Mouse (Mus musculus) left cerebral cortex, postnatal 36 days (tissue): ENCODE data around the gene Inpp4a. TPM values are rescaled to one million over a fixed set of nuclear protein-coding genes. Genes with fewer than 3 reads are reported as not detected.

Experiments used
- DNase-seq, 2 experiments: peaks; one replicate each; pipeline ENCODE4 v3.0.0; 2021 to 2022; ENCODE audit warnings: low spot score in 2 of 2, mixed read lengths in 1 of 2
- intact Hi-C: fragments of 180-260 bp; cut with DNase I; formaldehyde crosslinking; loops from one replicate; pipeline ENCODE4 v1.15.1; 2025
- total RNA-seq, 2 experiments: library from RNA; stranded (reverse); gene quantifications; 2 replicates each; pipeline ENCODE4 v1.2.3; 2021

Inpp4a gene
- total RNA-seq, 2 experiments from 2014 or later = 207 to 211 TPM

DNA sequence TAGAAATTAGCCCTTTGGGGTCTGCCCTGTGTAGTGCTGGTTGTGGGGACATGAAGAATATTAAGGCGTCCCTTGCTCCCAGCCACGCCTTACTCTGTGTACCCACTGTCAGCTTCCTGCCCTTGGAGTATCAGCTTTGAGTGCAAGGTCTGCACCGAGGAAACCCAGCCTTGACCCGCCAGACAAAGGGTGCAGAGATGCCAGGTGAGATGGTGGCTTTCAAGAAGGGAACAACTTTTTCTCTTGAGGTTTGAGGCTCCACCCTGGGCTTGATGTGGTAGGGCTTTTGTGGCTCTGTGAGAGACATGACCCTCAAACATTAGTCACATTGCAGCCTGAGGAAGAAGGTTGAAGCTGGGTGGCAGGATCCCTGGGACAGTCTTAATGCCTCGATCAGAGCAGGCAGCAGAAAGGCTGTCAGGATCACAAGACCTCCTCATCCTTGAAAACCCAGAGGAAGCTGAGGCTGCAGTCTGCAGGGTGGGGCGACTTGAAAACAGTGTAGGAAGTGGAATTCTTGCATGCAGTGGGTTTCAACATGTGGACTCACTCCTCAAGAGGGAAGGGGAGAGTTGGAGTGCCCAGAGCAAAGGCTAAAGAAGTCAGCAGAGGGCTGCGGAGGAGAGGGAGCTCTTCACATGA, 18.1 kb downstream of the Inpp4a start:
- intact Hi-C loops = no loop called here
- no peak for DNase-seq

DNA sequence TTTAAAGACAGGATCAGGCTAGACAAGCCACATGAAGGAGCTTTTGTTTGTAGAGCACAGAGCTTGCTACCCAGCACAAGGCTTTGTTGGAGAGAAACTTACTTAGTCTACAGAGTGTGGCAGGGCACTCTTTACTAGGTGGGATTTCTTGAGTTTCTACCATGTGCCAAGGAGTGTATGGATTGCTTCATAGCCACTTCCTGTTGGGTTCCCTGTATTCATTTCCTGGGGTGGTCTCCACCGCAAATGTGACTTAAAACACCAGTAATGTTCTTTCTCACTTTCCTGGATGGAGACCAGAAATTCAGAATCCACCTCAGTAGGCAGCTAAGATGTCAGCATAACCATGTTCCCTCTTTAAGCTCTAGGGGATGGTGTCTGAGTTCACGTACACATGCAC, 18.9 kb downstream of the Inpp4a start:
- intact Hi-C loops = no loop called here

GRCm38 (mm10) chr1:37322690-37323089, 23.0 kb downstream of the Inpp4a start:
- DNase-seq = no peak
- intact Hi-C loops = no loop called here

More for the DNA sequence above, 18.9 kb downstream of the Inpp4a start:
- no peak for DNase-seq

GRCm38 (mm10) chr1:37323208-37323607, 23.5 kb downstream of the Inpp4a start:
- intact Hi-C loops = no loop called here
- DNase-seq = no peak

DNA sequence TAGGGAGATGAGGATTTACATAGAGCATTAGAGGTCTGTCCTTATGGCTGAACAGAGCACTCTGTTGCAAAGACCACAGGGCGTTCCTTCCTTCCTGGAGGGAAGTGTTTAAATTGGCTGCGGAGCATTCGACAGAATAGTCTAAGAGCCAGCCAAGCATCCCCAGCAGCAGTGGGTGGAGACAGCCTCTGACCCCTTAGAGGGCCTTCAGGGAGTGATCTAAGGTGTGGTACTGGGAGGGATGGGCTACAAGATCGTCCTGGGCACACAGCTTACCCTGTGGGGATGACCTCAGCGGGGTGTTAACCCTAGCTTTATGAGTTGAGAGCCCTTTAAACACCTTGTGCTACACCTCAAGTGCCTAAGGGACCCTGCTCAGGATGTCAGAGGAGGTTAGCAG, 24.9 kb downstream of the Inpp4a start:
- intact Hi-C loops = no loop called here
- no peak for DNase-seq

- intact Hi-C loops = no loop called here
- no peak for DNase-seq
Measured at GRCm38 (mm10) chr1:37327311-37327710, 27.6 kb downstream of the Inpp4a start.

- DNase-seq = no peak
- intact Hi-C loops = no loop called here
Measured at GRCm38 (mm10) chr1:37329132-37329531, 29.5 kb downstream of the Inpp4a start.

- no peak for DNase-seq
- intact Hi-C loops = no loop called here
Measured at GRCm38 (mm10) chr1:37329831-37330230, 30.2 kb downstream of the Inpp4a start.

GRCm38 (mm10) chr1:37332756-37333155, 33.1 kb downstream of the Inpp4a start:
- DNase-seq = no peak
- intact Hi-C loops = no loop called here

GRCm38 (mm10) chr1:37333741-37334440, 34.2 kb downstream of the Inpp4a start:
- intact Hi-C loops = no loop called here
- DNase-seq = no peak

DNA sequence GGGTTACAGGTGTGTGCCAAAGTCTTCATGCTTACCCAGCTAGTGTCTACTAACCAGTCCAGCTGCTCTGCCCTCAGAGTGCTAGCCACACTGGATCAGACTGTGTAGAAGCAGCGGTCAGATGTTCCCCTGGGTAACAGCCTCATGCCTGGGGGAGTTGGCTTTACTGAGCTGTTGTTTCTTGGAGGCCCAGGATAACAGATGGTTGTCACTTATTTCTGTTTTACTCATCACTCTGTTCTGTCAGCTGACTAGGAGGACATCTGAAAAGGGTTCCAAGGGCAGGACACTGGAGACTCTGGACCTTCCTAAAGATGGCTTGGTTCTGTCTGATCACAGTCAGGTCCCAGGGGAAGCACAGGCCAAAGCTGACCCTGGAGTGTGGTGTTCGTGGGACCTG, 36.4 kb downstream of the Inpp4a start:
- no peak for DNase-seq
- intact Hi-C loops = no loop called here

DNA sequence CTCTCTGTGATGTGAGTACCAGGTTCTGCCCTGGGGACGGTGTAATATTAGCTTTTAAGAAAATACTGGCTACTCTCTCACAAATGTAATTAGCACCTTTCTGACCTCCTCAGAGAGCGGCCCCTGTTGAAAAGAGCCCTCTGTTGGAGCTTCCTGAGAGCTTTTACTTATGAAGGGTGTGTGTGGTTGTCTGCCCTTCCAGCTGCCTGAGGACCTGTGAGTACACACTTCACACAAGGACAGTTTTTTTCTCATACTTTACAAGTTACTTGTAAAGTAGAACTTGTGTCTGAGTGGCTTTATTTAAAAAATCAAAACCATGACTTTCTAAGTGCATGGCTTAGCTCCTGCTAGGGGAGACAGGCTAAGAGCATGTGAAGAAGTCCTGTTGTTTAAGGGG, 37.1 kb downstream of the Inpp4a start:
- no peak for DNase-seq

DNA sequence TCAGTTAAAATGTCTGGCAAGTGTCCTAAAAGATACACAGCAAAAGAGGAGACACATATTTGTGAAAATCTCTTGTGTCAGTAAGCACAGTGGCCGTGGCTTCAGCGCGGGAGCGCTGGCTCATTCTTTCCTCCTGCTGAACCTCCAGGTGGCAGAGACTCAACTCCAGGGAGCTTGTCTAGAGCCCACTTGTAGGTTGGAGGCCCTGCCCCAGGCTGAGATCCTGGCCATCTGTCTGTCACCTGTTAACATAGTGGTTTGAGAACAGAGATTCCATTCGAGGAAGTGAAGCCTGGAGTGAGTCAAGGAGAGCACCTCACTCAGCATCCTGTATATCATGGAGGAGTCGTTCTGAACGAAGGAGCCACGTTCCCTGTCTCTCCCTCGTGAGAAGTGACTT, 37.6 kb downstream of the Inpp4a start:
- no peak for DNase-seq
- intact Hi-C loops = no loop called here

More for the DNA sequence above, 37.1 kb downstream of the Inpp4a start:
- intact Hi-C loops = no loop called here

DNA sequence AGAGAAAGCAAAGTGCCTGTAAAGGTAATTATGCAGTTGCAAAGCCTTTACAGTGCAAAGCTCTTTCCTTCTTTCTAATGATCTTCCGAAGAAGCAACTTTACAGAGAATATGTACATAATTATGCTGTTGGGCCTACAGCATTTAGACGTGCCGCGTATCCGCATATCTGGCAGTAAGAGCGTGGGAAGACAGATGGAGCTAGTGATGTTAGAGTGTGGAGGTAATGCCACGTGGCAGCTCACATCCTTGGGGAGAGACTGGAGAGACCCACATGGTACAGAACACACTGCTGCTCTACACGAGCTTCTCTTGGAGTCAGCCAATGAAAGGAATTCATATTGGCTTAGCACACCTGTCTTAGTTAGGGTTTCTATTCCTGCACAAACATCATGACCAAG, 39.5 kb downstream of the Inpp4a start:
- peak; percentile 39 to 42 for DNase-seq
- intact Hi-C loops = no loop called here

DNA sequence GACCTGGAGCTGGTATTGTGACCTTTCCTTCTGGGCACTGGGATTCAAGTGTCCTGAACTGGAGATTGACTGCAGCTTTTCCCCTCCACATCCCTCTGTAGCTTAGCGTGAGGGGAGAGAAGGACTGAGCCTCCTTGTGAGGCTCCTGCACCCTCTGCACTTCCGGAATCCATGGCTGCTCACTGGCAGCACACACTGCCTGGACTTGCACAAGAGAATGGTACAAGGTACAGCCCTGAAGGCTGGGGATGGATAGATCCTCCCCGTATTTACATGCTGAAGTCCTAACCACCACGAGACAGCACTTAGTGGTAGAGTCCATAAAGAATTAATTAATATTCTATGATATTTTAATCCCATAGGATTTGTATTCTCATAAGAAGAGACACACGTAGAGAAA, 41.7 kb downstream of the Inpp4a start:
- intact Hi-C loops = no loop called here
- DNase-seq = no peak

DNA sequence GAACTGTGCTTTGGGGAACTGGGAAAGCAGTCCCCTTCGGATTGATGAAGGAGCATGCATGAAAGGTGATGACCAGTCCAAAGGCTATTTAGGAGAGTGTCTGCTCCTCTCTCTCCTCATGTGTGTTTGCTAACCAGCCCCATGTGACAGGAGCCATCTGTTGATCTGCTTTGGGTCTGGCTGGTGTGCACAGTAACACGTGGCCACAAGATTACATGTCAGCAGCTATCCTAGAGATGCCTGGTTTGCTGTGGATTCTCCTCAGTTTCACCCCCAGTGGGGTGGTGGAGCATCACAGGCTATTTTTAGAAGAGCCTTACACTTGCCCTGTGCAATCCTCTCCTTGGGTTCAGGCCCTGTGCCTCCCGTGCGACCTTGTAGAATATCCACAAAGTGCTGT, 42.2 kb downstream of the Inpp4a start:
- intact Hi-C loops = no loop called here
- DNase-seq = no peak

GRCm38 (mm10) chr1:37342524-37342923, 42.9 kb downstream of the Inpp4a start:
- DNase-seq = no peak
- intact Hi-C loops = no loop called here

GRCm38 (mm10) chr1:37343265-37343664, 43.6 kb downstream of the Inpp4a start:
- DNase-seq = no peak
- intact Hi-C loops = no loop called here

DNA sequence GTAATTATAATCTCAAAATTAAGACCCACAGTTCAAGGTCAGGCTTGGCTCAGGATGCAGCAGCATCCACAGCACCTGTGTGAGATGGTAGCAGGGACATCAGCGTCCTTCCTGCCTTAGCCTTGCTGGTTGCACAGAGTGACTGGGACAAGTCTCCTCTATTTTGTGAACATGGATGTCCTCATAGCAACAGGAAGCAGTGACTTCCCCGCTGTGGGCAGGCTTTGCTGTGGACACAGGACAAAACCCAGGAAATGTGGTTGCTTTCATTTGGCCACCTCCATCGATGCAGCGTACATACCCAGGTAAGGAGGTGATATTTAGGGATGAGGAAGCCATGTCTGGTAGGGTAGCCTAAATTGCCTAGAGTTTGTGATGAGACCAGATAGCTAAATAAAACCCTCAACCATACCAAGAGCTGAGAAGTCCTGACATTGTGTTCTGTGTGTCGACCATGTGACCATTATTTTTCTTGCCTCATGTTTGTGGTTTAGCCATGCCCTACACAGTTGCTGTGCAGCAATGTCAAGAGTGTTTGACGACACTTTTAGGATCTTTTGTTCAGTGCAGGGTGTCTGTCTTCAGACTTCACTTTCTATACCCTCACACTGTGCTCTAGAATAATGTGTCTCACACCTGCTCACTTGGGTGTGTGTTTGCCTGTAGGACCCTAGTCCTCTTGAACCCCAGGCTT, 44.7 kb downstream of the Inpp4a start:
- intact Hi-C loops = no loop called here
- no peak for DNase-seq

GRCm38 (mm10) chr1:37347361-37348080, 47.9 kb downstream of the Inpp4a start:
- DNase-seq = no peak
- intact Hi-C loops = no loop called here
